Mouse (Mus musculus) MEL (cell line): Measurements from ENCODE around the gene Pcsk2. TPM values are rescaled to one million over a fixed set of nuclear protein-coding genes. Genes with fewer than 3 reads are reported as not detected.

Experiments used
- DNase-seq: peaks from one replicate; pipeline ENCODE4 v3.0.0; 2011; ENCODE audit warnings: low read depth, low spot score
- H3K27ac ChIP-seq: 2 replicates; pipeline ENCODE4 v1.5.1; 2012; ENCODE audit warnings: low read depth, mild to moderate bottlenecking, control low read depth, low read length, moderate library complexity; ENCODE audit not compliant: control insufficient read depth
- H3K27me3 ChIP-seq, 2 experiments: fragments of 150-350 bp in 1 of 2; sonication (generic) in 1 of 2; 2 replicates each; pipeline ENCODE4 v1.6.1; 2012; ENCODE audit warnings: low read length in 2 of 2, mild to moderate bottlenecking in 2 of 2, improper control_type of control experiment in 1 of 2, moderate library complexity in 1 of 2; ENCODE audit not compliant: insufficient read depth in 2 of 2, control insufficient read depth in 1 of 2
- H3K36me3 ChIP-seq, 2 experiments: 2 replicates each; pipeline ENCODE4 v1.6.1; 2012 to 2014; ENCODE audit warnings: low read length in 2 of 2, improper control_type of control experiment in 1 of 2, inconsistent platforms in 1 of 2, mild to moderate bottlenecking in 1 of 2; ENCODE audit not compliant: insufficient read depth in 2 of 2, control insufficient read depth in 1 of 2
- H3K4me1 ChIP-seq, 2 experiments: fragments of 150-350 bp in 1 of 2; sonication (generic) in 1 of 2; 2 replicates each; pipeline ENCODE4 v1.6.1; 2012; ENCODE audit warnings: low read length in 2 of 2, improper control_type of control experiment in 1 of 2, mild to moderate bottlenecking in 1 of 2; ENCODE audit not compliant: insufficient read depth in 2 of 2, control insufficient read depth in 1 of 2
- H3K4me3 ChIP-seq, 2 experiments: fragments of 150-350 bp in 1 of 2; sonication (generic) in 1 of 2; 2 replicates each; pipeline ENCODE4 v1.5.1; 2012; ENCODE audit warnings: low read depth in 2 of 2, low read length in 2 of 2, mild to moderate bottlenecking in 2 of 2, moderate library complexity in 2 of 2, control low read depth in 1 of 2, improper control_type of control experiment in 1 of 2; ENCODE audit not compliant: control insufficient read depth in 1 of 2, insufficient read depth in 1 of 2
- H3K79me2 ChIP-seq: 2 replicates; pipeline ENCODE4 v1.6.1; 2012; ENCODE audit warnings: mild to moderate bottlenecking, low read length, moderate library complexity; ENCODE audit not compliant: control insufficient read depth, poor library complexity, insufficient read depth
- H3K9ac ChIP-seq: 2 replicates; pipeline ENCODE4 v1.6.1; 2012; ENCODE audit warnings: low read depth, mild to moderate bottlenecking, control low read depth, low read length, moderate library complexity; ENCODE audit not compliant: control insufficient read depth, poor library complexity, severe bottlenecking
- H3K9me3 ChIP-seq: fragments of 150-350 bp; sonication (generic); replicated peaks from 2 replicates; pipeline ENCODE4 v1.6.1; 2012; ENCODE audit warnings: mild to moderate bottlenecking, low read length, improper control_type of control experiment, moderate library complexity; ENCODE audit not compliant: insufficient read depth
- CTCF ChIP-seq, 3 experiments: IDR thresholded peaks in 2 of 3; conservative IDR thresholded peaks in 1 of 3; 2 replicates each; pipeline ENCODE4 v1.5.1; 2011 to 2012; ENCODE audit warnings: low read length in 3 of 3, low read depth in 2 of 3, mild to moderate bottlenecking in 2 of 3, improper control_type of control experiment in 1 of 3, inconsistent platforms in 1 of 3, mixed read lengths in 1 of 3, moderate library complexity in 1 of 3; ENCODE audit not compliant: control insufficient read depth in 1 of 3, insufficient read depth in 1 of 3, poor library complexity in 1 of 3, severe bottlenecking in 1 of 3
- ELF1 ChIP-seq: IDR thresholded peaks from 2 replicates; pipeline ENCODE4 v1.6.1; 2014; ENCODE audit warnings: low read depth, mild to moderate bottlenecking, inconsistent platforms, low read length, improper control_type of control experiment, moderate library complexity
- JUND ChIP-seq: IDR thresholded peaks from 2 replicates; pipeline ENCODE4 v1.6.1; 2011; ENCODE audit warnings: low read depth, mild to moderate bottlenecking, improper control_type of control experiment, low read length
- MAFK ChIP-seq: IDR thresholded peaks from 2 replicates; pipeline ENCODE4 v1.6.1; 2011; ENCODE audit warnings: low read depth, mild to moderate bottlenecking, low read length, improper control_type of control experiment, borderline replicate concordance
- MAX ChIP-seq: IDR thresholded peaks from 2 replicates; pipeline ENCODE4 v1.6.1; 2011; ENCODE audit warnings: low read length, improper control_type of control experiment
- MYB ChIP-seq: IDR thresholded peaks from 2 replicates; pipeline ENCODE4 v1.6.1; 2011; ENCODE audit warnings: mild to moderate bottlenecking, low read depth, low read length, improper control_type of control experiment
- MYC ChIP-seq: IDR thresholded peaks from 2 replicates; pipeline ENCODE4 v1.6.1; 2011; ENCODE audit warnings: low read depth, mild to moderate bottlenecking, low read length, improper control_type of control experiment, moderate library complexity
- NELFE ChIP-seq: IDR thresholded peaks from 2 replicates; pipeline ENCODE4 v1.6.1; 2011; ENCODE audit warnings: low read depth, low read length, improper control_type of control experiment
- NRF1 ChIP-seq: IDR thresholded peaks from 2 replicates; pipeline ENCODE4 v1.6.1; 2014; ENCODE audit warnings: low read depth, mild to moderate bottlenecking, inconsistent platforms, low read length, improper control_type of control experiment, moderate library complexity; ENCODE audit not compliant: poor library complexity, insufficient read depth, severe bottlenecking
- POLR2A ChIP-seq, 2 experiments: IDR thresholded peaks; 2 replicates each; pipeline ENCODE4 v1.6.1; 2011 to 2012; ENCODE audit warnings: low read length in 2 of 2, mild to moderate bottlenecking in 2 of 2, control low read depth in 1 of 2, improper control_type of control experiment in 1 of 2, low read depth in 1 of 2, moderate library complexity in 1 of 2; ENCODE audit not compliant: control insufficient read depth in 1 of 2, insufficient read depth in 1 of 2, poor library complexity in 1 of 2
- POLR2AphosphoS2 ChIP-seq: IDR thresholded peaks from 2 replicates; pipeline ENCODE4 v1.6.1; 2011; ENCODE audit warnings: low read length, improper control_type of control experiment
- POLR2AphosphoS5 ChIP-seq: IDR thresholded peaks from 2 replicates; pipeline ENCODE4 v1.6.1; 2012; ENCODE audit warnings: low read depth, borderline replicate concordance, mild to moderate bottlenecking, inconsistent platforms, low read length, moderate library complexity, mixed read lengths
- RAD21 ChIP-seq: IDR thresholded peaks from 2 replicates; pipeline ENCODE4 v1.6.1; 2011; ENCODE audit warnings: mild to moderate bottlenecking, low read depth, low read length, improper control_type of control experiment
- RCOR1 ChIP-seq: IDR thresholded peaks from 2 replicates; pipeline ENCODE4 v1.6.1; 2012; ENCODE audit warnings: low read depth, mild to moderate bottlenecking, inconsistent platforms, low read length, improper control_type of control experiment
- TAL1 ChIP-seq: IDR thresholded peaks from 2 replicates; pipeline ENCODE4 v1.6.1; 2012; ENCODE audit warnings: mild to moderate bottlenecking, inconsistent platforms, low read length, moderate library complexity, mixed read lengths
- ZKSCAN1 ChIP-seq: IDR thresholded peaks from 2 replicates; pipeline ENCODE4 v1.6.1; 2012; ENCODE audit warnings: low read depth, mild to moderate bottlenecking, inconsistent platforms, low read length, improper control_type of control experiment, moderate library complexity
- ZNF384 ChIP-seq: IDR thresholded peaks from 2 replicates; pipeline ENCODE4 v1.6.1; 2012; ENCODE audit warnings: low read depth, mild to moderate bottlenecking, inconsistent platforms, low read length, improper control_type of control experiment
- polyA plus RNA-seq, 2 experiments: library from polyadenylated mRNA; stranded (reverse) in 1 of 2; unstranded in 1 of 2; fragments of >175 nt in 1 of 2; fragments of >200 nt in 1 of 2; gene quantifications; 2 replicates each; pipeline versions ENCODE4 v1.2.1 to v1.2.4; 2012; ENCODE audit warnings: low replicate concordance in 2 of 2, low read depth in 1 of 2; ENCODE audit not compliant: insufficient read length in 2 of 2, insufficient read depth in 1 of 2, missing spikeins in 1 of 2
- total RNA-seq: library from RNA; depleted of rRNA; stranded (reverse); fragments of 300-350 nt; gene quantifications from 2 replicates; pipeline ENCODE4 v1.2.3, GENCODE M21; 2012

The Pcsk2 gene
- total and polyA plus RNA-seq, 3 experiments, result not detected

- no peak for TF ChIP-seq POLR2AphosphoS5
- TF ChIP-seq CTCF (IDR thresholded peaks at IDR 0.05 in 2 of 3, conservative IDR thresholded peaks at IDR 0.05 in 1 of 3; ENCODE audit: control insufficient read depth in 1 of 3, insufficient read depth in 1 of 3, low read depth in 2 of 3, low read length in 3 of 3, poor library complexity in 1 of 3, severe bottlenecking in 1 of 3), result peak; percentile 24 to 33 (median 29); a peak in 4 of 6 replicates
- TF ChIP-seq RAD21, result peak; percentile 11
- no peak for TF ChIP-seq MAX
- no peak for TF ChIP-seq ZNF384
- no peak for TF ChIP-seq ELF1
- TF ChIP-seq TAL1, result no peak
- Histone ChIP-seq H3K27ac (no peak overlapping the region), H3K36me3 (no peaks in the 10 kb centered on the region), H3K79me2 (no peaks in the 10 kb centered on the region), H3K4me3 (no peak overlapping the region), H3K9me3 (no peaks in the 10 kb centered on the region), H3K27me3 (no peaks in the 10 kb centered on the region), H3K9ac (no peak overlapping the region), H3K4me1 (no peaks in the 10 kb centered on the region)
- peak; percentile 16 for DNase-seq
Observed at GRCm38 (mm10) chr2:143715110-143715509, 169.2 kb downstream of the Pcsk2 start.

DNA sequence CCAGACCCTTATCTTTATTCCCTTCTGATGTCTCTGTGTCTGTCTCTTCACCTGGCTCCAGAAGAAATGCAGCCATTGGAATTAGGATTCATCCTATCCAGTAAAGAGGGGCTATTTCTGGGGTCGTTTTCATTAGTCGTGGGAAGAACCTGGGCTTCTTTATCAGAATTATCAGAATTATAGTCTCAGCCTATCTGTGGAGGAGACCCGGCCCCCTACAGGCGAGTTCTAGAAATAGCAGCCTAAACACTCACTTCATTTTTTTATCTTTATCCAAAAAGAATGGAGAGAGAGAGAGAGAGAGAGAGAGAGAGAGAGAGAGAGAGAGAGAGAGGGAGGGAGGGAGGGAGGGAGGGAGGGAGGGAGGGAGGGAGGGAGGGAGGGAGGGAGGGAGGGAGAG, 177.3 kb downstream of the Pcsk2 start:
- Histone ChIP-seq H3K36me3 (no peaks in the 10 kb centered on the region), H3K79me2 (no peaks in the 10 kb centered on the region)
- TF ChIP-seq NELFE (no peak), ELF1 (no peak), JUND (no peak), POLR2AphosphoS2 (no peak), POLR2A (IDR thresholded peaks at IDR 0.05; ENCODE audit: control insufficient read depth in 1 of 2, insufficient read depth in 1 of 2, low read depth in 1 of 2, low read length in 2 of 2, poor library complexity in 1 of 2) (no peak), RCOR1 (no peak), ZNF384 (peak; percentile 36), CTCF (IDR thresholded peaks at IDR 0.05 in 2 of 3, conservative IDR thresholded peaks at IDR 0.05 in 1 of 3; ENCODE audit: control insufficient read depth in 1 of 3, insufficient read depth in 1 of 3, low read depth in 2 of 3, low read length in 3 of 3, poor library complexity in 1 of 3, severe bottlenecking in 1 of 3) (peak in 1 of 3 experiments; percentile 18; a peak in 3 of 6 replicates), MAX (no peak), NRF1 (no peak), MAFK (no peak), MYC (no peak), MYB (no peak), ZKSCAN1 (no peak), TAL1 (no peak)
- TF ChIP-seq, all 39 proteins: peak for 2
- Histone ChIP-seq H3K27me3 (no peaks in the 10 kb centered on the region; a peak in 1 of 4 replicates), H3K4me3 (no peak overlapping the region), H3K4me1 (no peaks in the 10 kb centered on the region), H3K9ac (no peak overlapping the region), H3K27ac (no peak overlapping the region), H3K9me3 (no peaks in the 10 kb centered on the region)
- peak; percentile 8 for DNase-seq
